Mouse (Mus musculus) liver, embryonic 14.5 days (tissue): Measurements from ENCODE around the gene Cobll1.

ENCODE experiments used
- CTCF ChIP-seq: IDR thresholded peaks from 2 replicates; pipeline ENCODE4 v1.5.1; 2016; ENCODE audit warnings: antibody characterized with exemption, low read depth, control low read depth
- EP300 ChIP-seq: IDR thresholded peaks from 2 replicates; pipeline ENCODE4 v1.6.1; 2016; ENCODE audit warnings: antibody characterized with exemption, low read depth

DNA sequence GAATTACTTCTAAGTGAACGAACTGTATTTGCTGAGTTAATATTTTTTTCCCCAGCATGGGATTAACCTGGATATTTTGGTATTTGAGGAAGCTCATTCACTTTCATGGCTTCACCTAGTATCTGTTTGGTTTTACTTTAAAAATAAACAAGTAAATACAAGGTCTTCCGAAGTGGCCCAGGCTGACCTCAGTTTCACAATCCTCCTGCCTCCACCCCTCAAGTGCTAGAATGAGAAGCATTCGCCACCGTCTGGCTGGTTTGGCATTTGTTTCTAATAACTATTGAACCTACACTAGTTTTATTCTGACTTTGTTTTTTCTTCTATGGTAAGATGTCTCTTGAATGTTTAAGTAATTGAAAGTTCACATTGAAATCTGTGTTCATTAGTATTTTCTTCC is 23.0 kb upstream of the Cobll1 start:
- TF ChIP-seq EP300 = no peak
- TF ChIP-seq CTCF = no peak
